Mouse (Mus musculus): ENCODE results near the gene Gm16253.

Gm16253 gene

DNA sequence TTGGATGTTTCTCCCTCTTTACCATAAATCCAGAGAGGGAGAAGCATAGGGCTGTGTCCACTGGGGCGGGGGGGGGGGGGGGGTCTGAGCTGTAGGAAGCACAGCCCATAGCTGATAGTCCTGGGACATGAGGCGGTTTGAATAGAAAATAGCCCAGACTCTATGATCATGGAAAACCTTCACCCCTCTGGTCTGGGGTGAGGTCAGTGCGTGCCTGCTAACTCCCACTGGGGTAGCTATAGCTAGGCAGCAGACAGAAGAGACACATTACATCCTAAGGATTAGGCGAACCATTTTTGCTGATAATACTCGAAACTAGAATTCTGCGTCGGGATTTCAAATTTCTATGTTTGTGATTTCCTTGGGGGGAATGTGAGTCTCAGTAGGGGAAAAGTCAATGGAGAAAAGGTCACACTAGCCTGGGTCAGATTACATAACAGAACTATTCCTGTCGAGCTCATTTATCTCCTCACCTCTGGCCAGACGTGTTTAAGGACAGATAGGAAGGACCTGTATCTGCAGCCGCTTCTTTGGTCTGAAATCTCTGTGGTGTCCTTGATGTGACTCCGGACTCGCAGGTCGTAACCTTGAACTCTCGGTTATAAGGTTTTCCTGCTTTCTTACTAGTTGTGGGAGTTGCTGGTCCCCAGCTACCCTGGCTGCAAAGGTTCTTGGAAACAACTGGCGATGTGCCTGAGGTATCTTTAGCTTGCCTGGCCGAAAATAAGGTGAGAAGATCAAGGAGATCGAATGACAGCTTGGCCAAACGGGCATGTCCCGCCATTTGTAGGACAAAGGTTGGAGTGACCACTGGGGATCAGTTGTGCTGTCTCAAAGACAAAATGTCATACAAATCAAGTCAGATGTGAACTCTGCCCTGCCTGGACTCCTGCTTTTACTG lies 2.9 kb upstream of the Gm16253 start:
- no peak for DNase-seq (ENCODE audit: low spot score)

DNA sequence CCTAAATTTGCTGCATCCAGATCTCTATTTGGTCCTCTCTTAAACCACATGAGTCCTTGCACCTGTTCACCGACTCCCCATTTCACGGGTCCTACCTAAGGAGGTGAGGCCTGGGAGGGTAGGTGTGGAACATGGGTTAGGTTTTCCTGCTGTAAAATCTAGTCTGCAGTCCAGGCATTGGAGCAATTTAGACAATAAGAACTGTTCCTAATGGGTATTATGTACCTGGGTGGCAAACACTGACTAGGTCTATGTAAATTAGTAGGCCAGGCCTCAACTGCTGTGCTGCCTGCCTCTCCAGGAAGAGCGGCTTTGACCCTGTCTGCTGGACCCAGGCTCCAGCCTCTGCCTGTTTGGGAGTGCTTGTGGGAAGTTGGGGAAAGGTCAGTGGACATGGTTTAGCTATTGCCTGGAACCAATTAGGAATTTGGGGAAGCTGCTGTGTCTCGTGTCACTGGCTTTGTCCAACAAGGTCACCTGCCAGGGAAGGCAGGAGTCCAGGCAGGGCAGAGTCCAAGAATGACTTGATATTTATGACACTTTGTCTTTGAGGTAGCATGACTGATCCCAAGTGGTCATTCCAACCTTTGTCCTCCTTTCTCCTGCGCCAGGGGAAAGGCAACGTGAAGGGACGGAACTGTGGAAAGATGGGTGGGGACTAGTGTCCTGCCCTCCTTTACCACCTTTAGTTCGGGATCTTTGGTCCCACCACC lies 1.4 kb upstream of the Gm16253 start:
- no peak for DNase-seq (ENCODE audit: low spot score)

DNA sequence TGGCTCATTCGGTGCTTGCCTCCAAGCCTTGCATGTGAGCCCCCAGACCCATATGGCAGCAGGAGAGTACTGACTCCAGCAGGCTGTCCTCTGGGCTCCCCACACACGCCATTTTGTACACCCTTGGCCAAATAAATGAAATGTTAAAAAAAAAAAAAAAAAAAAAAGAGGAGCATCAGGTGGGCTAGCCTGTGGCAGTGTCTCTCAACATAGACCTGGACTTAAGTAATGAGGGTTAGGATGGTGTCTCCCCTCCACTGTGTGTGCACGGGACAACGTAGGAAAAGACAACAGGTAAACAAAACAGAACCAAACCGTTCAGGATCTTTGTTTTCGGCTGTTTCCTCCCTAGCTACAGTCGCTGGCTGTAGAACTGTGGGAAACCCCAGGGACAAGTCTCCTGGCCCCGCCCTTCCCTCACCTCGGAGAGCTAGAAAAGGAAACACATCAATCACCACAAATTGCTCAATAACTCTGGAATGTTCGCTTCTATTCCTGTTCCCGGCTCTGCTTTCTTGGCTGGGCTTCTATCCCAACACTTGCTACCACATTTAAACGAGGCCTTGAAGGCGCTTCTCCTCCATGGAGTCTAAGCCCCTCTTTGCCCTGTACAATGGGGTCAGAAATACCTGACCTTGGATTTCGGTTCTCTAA lies 652 bp upstream of the Gm16253 start:
- DNase-seq (ENCODE audit: low spot score) = peak; percentile 76

DNA sequence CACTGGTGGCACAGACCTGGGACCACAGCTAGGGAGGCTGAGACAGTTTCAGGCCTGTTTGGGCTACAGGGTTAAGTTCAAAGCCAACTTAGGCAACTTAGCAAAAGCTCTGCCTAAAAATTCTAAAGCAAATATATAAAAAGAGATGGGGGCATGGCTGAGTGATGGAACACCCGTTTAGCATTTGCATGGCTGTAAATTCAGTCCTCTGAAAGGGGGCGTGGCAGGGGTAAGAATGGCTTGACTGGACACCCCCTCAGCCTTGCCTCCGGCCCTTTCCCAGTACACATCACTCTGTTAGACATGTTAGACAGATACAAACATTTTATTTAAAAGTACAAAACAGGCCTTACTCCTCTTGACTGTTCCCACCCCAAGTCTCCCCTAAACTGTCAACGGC lies 782 bp downstream of the Gm16253 start:
- no peak for DNase-seq (ENCODE audit: low spot score)

DNA sequence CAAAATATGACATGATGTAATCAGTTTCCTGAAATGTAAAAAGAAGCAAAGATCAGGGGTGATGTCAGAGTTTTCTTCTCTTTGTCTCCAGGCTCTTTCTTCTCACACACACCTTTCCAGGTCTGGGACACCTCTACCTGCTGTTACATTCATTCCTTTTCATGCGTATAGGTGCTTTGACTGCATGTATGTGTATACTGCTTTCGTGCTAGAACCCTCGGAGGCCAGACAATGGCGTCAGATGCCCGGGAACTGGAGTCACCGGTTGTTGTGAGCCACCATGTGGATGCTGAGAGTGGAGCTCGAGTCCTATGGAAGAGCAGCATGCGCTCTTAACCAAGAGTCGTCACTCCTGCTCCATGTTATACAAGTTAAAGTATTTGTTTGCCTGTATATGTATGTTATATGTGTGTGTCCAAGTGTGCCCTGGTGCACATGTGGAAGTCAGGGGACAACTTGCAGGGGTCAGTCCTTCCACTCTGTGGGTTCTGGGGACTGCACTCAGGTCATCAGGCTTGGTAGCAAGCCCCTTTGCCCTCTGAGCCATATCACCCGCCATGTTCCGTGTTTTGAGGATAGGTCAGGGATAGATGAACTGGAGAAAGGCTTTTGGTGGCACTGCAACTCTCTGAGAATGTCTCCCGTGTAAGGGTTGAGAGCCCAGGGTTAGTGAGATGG lies 1.9 kb downstream of the Gm16253 start:
- DNase-seq (ENCODE audit: low spot score) = no peak

DNA sequence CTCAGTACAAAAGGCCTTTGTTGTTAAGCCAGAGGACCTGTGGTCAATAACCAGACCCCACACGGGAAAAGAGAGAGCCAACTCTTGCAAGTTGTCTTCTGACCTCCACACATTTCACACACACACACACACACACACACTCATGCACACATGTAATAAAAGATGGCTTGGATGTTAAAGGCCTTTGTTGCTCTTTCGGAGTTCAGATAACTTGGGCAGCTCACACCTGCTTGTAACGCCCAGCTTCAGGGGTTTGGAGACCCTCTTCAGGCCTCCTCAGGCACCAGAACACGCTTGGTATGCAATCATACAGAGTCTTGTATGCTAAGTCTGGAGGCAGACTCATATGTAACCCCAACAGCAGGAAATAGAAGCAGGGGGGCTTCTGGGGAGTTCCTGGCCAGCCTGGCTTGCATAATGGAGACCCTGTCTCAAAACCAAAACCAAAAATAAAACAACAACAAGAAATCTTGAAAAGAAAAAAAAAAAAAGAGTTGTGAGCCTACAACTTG lies 2.5 kb downstream of the Gm16253 start:
- DNase-seq (ENCODE audit: low spot score) = no peak

DNA sequence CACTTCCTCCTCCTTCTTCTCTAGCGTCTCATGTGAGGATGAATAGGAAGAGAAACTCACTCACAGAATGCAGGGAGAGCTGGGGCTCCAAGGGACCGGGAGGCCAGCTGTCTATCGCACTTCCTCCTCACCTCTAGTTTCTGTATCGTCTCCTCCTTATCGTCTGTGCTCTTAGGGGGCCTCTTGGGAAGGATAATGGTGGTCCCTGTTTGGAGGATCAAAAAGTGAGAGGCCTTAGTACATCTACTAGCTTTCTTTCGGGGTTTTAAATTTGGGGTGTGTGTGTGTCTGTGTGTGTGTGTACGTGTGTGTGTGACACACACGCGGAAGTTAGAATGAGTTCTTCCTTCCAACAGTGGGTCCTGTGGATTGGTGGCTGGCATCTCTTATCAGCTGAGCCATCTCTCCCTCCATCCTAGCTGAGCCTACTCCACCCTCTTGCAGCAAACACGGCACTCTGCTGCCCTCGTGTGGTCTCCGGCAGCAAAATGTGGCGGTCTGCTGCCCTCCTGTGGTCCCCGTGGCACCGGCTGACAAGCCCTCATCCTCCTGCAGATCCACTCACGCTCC lies 3.2 kb downstream of the Gm16253 start:
- peak; percentile 94 for DNase-seq (ENCODE audit: low spot score)

DNA sequence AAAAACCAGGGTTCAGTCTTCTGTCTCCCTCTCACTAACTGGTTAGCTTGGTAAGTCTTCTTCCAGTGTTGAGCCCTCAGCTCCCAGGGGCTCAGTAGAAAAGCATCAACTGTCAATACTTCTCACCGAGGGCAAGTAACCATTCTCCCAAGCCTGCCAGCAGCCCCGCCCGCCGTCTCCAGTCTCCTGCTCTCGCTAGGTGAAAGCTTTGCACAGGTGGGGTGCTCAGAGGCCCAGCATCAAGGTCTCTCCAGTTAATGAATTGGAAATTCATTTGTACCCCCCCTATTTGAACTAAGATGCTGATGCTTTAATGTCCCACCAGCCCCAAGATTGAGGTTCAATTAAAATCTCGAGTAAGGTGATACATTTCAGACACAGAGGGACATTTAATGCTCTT lies 4.4 kb downstream of the Gm16253 start:
- no peak for DNase-seq (ENCODE audit: low spot score)

DNA sequence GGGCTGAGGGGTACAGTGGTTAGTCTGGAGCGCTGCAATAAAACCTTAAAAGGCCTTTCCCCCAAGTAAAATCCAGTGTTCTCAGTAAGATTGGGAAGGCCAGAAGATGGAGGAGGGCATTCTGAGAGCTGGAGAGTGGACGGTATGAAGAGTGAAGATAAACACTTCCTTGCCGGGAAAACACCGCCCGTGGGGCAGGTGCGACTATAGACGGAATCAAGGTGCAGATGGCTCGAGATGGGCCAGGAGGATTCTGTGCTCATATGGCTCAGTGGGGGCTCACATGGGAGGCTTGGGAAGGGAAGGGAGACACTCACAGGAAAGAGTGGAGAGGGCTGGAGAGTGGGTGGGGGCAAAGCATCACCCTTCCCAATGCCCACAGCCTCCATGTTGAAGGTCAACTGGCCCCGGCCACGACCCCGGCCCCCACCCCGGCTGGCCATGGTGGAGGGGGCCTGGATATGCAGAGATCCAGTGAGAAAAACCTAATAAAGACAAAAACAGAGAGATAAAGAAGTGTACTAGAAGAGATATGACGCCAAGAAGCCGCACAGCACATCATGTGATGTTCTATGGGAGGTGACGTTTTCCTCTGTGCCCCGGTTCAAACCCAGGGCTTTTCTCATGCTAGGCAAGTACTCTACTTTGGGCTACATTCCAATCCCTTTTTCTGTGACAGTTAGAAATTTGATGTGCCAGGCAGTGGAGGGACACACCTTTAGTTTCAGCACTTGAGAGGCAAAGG lies 5.2 kb downstream of the Gm16253 start:
- DNase-seq (ENCODE audit: low spot score) = no peak

DNA sequence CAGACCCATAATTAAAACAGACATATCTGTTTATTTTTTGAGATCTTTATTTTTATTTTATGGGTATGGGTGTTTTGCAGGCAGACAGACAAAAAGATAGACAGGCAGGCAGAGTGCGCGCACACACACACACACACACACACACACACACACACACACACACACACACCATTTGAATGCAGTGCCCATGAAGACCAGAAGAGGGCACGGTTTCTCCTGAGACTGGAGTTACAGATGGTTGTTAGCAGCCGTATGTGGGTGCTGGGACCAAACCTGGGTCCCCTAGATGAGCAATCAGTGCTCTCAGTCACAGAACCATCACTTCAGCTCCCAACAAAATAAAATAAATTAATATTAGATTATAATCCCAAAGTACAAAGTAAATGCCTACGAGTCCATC lies 6.6 kb downstream of the Gm16253 start:
- DNase-seq (ENCODE audit: low spot score) = no peak

DNA sequence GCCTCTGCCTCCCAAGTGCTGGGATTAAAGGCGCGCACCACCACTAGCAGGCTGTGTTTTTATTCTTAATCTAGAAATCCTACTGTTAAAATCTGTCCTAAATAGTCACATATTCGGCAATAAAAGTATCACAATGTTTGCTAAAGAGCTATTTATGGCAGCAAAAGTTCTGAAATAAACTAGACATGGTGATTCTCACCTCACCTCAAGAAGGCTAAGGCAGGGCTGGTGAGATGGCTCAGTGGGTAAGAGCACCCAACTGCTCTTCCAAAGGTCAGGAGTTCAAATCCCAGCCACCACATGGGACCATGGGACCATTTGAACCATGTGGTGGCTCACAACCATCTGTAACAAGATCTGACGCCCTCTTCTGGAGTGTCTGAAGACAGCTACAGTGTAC lies 13.9 kb downstream of the Gm16253 start:
- DNase-seq (ENCODE audit: low spot score) = no peak

DNA sequence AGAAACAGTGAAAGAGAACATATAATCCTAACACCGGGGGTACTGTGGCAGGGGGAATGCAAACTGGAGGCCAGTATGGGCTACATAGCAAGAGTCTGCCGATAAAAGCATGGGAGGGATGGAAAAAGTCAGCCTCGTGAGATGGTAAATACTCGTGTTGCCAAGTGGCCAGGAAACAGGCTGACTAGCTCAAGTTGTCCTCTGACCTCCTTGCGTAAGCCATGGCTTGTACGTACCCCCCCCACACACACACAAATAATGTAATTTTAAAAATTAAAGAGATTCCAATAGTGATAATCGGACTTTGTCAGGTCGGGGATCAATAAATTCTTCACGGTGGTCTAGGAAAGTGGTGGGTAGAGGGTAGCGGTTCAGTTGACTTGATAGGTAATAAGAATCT lies 16.6 kb downstream of the Gm16253 start:
- DNase-seq (ENCODE audit: low spot score) = peak; percentile 69

DNA sequence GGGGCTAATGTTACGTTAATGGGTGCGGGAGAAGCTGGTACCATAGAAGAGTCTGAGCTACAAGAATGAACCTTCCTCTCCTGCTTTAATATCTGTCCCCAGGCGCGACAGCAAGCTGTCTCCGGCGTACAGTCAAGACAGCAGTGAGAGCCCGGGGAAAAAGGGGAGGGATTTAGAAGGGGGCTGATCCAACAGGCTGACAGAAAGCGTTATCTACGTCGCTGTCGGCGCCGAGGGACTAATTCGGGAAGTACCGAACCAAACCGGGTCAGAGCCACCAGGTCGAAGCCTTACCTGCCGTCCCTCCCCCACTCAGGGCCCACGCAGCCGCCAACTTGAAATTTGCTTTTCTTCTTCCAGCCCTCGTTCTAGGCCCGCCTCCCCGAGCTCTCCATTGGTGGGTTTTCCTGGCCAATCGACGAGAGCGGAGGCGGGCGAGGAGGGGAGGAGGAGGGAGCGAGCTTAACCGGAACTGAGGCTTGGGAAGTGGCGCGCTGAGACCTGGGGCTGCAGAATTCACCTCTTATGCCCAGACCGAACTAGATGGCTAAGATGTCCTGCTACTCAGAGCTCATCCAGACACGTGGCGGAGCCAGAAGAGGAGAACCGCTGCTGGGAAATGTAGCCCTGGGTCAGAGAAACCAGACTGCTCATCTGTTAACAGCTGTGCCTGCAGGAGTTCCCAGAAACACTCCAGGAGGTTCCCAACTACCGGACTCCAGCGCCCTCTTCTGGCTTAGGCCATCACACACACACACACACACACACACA lies 17.2 kb downstream of the Gm16253 start, which contains the start of gene Polr3gl:
TSS of gene Polr3gl (minus strand) at position 392 of the 771 bp plus-strand sequence.
- peak; percentile 95 for DNase-seq (ENCODE audit: low spot score)

DNA sequence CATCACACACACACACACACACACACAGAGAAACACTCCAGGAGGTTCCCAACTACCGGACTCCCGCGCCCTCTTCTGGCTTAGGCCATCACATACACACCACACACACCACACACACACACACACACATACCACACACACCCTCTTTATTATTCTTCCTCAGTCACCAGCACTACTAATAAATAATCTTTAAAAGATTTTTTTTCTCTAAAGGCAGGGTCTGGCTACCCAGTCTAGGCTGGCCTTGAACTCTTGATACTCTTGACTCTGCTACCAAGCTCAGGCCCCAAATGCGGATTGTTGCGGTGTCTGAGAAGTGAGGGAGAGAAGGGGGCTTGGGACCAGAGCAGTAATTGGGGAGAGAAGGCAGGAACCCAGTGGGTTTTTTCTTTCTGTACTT lies 18.1 kb downstream of the Gm16253 start:
- no peak for DNase-seq (ENCODE audit: low spot score)

DNA sequence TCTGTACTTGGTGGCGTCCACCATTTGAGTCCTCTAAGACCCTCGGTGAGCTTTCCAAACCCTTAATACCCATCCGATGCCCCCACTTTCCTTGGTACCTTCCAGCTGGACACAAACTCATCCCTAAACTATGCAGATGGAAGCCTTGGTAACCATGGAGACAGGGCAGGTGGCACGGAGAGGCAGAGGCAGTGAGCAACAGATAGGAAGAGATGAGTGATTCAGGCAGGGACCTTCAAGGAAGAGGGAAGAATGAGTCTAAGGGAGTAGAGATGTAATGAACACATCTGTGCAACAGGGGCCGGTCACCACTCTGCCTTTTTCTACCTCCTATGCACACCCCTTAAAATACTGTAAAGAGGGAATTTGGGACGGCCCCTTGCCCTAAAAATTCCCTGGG lies 18.9 kb downstream of the Gm16253 start:
- DNase-seq (ENCODE audit: low spot score) = peak; percentile 60

DNA sequence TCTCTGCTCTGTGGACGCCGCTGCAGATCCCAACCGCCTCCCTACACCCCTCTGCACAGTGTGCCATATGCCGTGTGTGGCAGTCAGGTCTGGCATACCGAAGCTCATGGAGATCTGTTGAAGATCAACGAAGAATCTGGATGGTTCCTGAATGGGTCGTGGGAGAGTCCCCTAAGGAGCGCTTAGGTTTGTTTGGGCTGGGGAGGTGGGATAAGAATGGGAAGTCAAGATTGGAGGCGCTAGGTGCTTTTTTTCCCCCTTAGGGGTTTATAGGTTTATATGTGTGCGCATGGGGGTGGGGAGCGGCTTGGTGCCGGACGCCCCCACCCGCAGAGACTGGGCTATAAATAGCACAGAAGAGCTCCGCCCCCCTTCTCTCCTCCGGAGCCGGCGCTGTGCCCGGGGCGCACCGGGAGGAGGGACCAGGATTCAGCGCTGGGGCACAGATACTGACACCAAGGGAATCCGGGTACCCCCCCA lies 19.5 kb downstream of the Gm16253 start, which contains the start of gene Ankrd34a:
TSS of gene Ankrd34a (plus strand) at position 409 of the 480 bp plus-strand sequence.
- peak; percentile 39 for DNase-seq (ENCODE audit: low spot score)

DNA sequence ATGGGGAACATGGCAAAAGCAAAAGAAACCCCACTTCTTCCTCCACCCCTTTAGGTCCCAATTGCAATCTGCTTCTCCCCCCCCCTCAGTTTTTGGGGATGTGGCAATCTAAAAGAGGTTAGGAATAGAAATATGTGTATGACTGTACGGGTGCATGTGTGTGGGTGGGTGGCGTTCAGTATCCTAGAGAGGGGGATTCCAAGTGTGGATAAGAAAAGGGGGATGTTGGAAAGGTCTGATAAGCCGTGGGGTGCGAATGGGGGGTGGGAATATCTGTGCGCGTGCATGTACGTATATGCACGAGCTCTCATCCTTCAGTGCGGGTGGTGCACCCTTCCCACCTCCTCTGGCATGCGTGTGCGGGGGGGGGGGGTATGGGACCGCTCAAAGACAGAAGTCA lies 20.1 kb downstream of the Gm16253 start:
- no peak for DNase-seq (ENCODE audit: low spot score)

DNA sequence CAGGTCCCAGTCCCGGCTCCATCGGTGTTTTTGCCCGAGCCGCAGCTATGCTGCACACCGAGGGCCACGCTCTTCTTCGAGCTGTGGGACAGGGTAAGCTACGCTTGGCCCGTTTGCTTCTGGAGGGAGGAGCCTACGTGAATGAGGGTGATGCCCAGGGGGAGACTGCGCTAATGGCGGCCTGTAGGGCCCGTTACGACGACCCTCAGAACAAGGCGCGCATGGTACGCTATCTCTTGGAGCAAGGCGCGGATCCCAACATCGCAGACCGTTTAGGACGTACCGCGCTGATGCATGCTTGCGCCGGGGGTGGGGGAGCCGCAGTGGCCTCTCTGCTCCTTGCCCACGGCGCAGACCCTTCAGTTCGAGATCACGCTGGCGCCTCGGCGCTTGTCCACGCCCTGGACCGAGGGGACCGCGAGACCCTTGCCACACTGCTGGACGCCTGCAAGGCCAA lies 20.7 kb downstream of the Gm16253 start:
- no peak for DNase-seq (ENCODE audit: low spot score)

DNA sequence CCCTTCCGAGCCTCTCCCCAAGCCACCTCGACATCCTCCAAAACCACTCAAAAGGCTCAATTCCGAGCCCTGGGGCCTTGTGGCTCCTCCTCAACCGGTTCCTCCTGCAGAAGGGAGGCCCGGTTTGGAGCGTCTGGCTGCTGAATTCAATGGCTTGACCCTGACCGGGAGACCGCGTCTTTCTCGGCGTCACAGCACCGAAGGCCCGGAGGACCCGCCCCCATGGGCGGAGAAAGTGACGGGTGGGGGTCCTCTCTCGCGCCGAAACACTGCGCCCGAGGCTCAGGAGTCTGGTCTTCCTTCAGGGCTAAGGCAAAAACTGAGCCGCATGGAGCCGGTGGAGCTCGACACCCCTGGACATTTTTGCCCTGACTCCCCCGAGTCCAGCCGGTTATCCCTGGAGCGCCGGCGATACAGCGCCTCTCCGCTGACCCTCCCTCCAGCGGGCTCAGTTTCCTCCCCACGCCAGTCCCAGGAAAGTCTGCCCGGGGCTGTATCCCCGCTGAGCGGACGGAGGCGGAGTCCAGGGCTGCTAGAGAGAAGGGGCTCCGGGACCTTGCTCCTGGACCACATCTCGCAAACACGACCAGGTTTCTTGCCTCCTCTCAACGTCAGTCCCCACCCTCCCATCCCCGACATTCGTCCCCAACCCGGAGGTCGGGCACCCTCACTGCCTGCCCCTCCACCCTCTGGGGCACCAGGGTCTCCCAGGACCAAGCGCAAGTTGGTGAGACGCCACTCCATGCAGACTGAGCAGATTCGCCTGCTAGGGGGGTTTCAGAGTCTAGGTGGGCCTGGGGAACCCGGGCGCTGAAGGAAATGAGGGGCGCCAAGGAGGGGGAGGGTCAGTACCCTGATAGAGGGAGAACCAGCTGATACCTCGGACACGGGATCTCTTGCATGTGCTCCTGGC lies 21.6 kb downstream of the Gm16253 start:
- no peak for DNase-seq (ENCODE audit: low spot score)

All from MN1 (cell line).